Mouse (Mus musculus) myocyte (in vitro differentiated cells): ENCODE results near the gene Xrcc4.

Experiments
- E2F4 ChIP-seq: IDR thresholded peaks from one replicate; pipeline ENCODE4 v1.6.1; 2011; ENCODE audit warnings: mild to moderate bottlenecking, control low read depth, moderate library complexity; ENCODE audit not compliant: insufficient read depth
- MAX ChIP-seq: IDR thresholded peaks from one replicate; pipeline ENCODE4 v1.6.1; 2011; ENCODE audit warnings: low read depth, mild to moderate bottlenecking, control low read depth
- POLR2A ChIP-seq: IDR thresholded peaks from one replicate; pipeline ENCODE4 v1.6.1; 2011; ENCODE audit warnings: low read depth, mild to moderate bottlenecking, control low read depth, moderate library complexity; ENCODE audit not compliant: insufficient read length
- POLR2AphosphoS2 ChIP-seq: IDR thresholded peaks from one replicate; pipeline ENCODE4 v1.6.1; 2011; ENCODE audit warnings: low read depth, control low read depth; ENCODE audit not compliant: insufficient read length
- USF1 ChIP-seq: IDR thresholded peaks from one replicate; pipeline ENCODE4 v1.6.1; 2011; ENCODE audit warnings: low read depth, mild to moderate bottlenecking, control low read depth, moderate library complexity

- TF ChIP-seq POLR2A (no peak), MAX (no peak), POLR2AphosphoS2 (no peak), E2F4 (no peak), USF1 (no peak)
Measured at GRCm38 (mm10) chr13:89779208-89779911, 310.0 kb downstream of the Xrcc4 start.
